Mouse (Mus musculus): ENCODE measurements around the gene Cd248. TPM values are rescaled to one million over a fixed set of nuclear protein-coding genes. Genes with fewer than 3 reads are reported as not detected.

Cd248 gene
- polyA plus RNA-seq (2012), result 0.90 and 0.95 TPM in 2 replicates

GRCm38 (mm10) chr19:5067867-5068569 lies at the start of gene Cd248:
Gene Cd248, plus strand, starts transcription at chr19:5068078.
- no peak for TF ChIP-seq GATA1 (IDR thresholded peaks at IDR 0.05; ENCODE audit: low read length)

GRCm38 (mm10) chr19:5018191-5018590 lies 49.7 kb upstream of the Cd248 start:
- TF ChIP-seq GATA1 (IDR thresholded peaks at IDR 0.05; ENCODE audit: low read length), result no peak

- no peak for TF ChIP-seq GATA1 (IDR thresholded peaks at IDR 0.05; ENCODE audit: low read length)
Measured at GRCm38 (mm10) chr19:5021416-5021815, 46.5 kb upstream of the Cd248 start.

- TF ChIP-seq GATA1 (IDR thresholded peaks at IDR 0.05; ENCODE audit: low read length), result no peak
Measured at GRCm38 (mm10) chr19:5023621-5024479, 44.0 kb upstream of the Cd248 start, which contains the start of gene Slc29a2. Gene Slc29a2, plus strand, starts transcription at chr19:5023860.

- no peak for TF ChIP-seq GATA1 (IDR thresholded peaks at IDR 0.05; ENCODE audit: low read length)
Measured at GRCm38 (mm10) chr19:5026111-5026510, 41.8 kb upstream of the Cd248 start.

GRCm38 (mm10) chr19:5032686-5033085 lies 35.2 kb upstream of the Cd248 start:
- TF ChIP-seq GATA1 (IDR thresholded peaks at IDR 0.05; ENCODE audit: low read length), result no peak

GRCm38 (mm10) chr19:5036577-5036976 lies 31.3 kb upstream of the Cd248 start:
- TF ChIP-seq GATA1 (IDR thresholded peaks at IDR 0.05; ENCODE audit: low read length), result no peak

- TF ChIP-seq GATA1 (IDR thresholded peaks at IDR 0.05; ENCODE audit: low read length), result no peak
Measured at GRCm38 (mm10) chr19:5037678-5038571, 30.0 kb upstream of the Cd248 start.

GRCm38 (mm10) chr19:5038709-5039156 lies 29.1 kb upstream of the Cd248 start, which contains the start of the genes B4gat1 and AC124502.3:
Gene B4gat1, plus strand, starts transcription at chr19:5038826.
Gene AC124502.3, plus strand, starts transcription at chr19:5038891.
- no peak for TF ChIP-seq GATA1 (IDR thresholded peaks at IDR 0.05; ENCODE audit: low read length)

GRCm38 (mm10) chr19:5039301-5040114 lies 28.4 kb upstream of the Cd248 start:
- TF ChIP-seq GATA1 (IDR thresholded peaks at IDR 0.05; ENCODE audit: low read length), result no peak

- TF ChIP-seq GATA1 (IDR thresholded peaks at IDR 0.05; ENCODE audit: low read length), result no peak
Measured at GRCm38 (mm10) chr19:5040862-5041523, 26.9 kb upstream of the Cd248 start, which contains the start of gene Brms1. Gene Brms1, plus strand, starts transcription at chr19:5041354.

GRCm38 (mm10) chr19:5041588-5041987 lies 26.3 kb upstream of the Cd248 start:
- no peak for TF ChIP-seq GATA1 (IDR thresholded peaks at IDR 0.05; ENCODE audit: low read length)

GRCm38 (mm10) chr19:5045531-5045930 lies 22.3 kb upstream of the Cd248 start:
- no peak for TF ChIP-seq GATA1 (IDR thresholded peaks at IDR 0.05; ENCODE audit: low read length)
